Mouse (Mus musculus) left cerebral cortex, adult 2 months (tissue): ENCODE data around the gene Cfi. TPM values are rescaled to one million over a fixed set of nuclear protein-coding genes. Genes with fewer than 3 reads are reported as not detected.

Source experiments
- DNase-seq, 2 experiments: peaks; one replicate each; pipeline ENCODE4 v3.0.0; 2021 to 2022; ENCODE audit warnings: low spot score in 2 of 2, mixed read lengths in 1 of 2; ENCODE audit errors: extremely low spot score in 1 of 2
- H3K27ac ChIP-seq: fragments of 200-600 bp; 2 replicates; pipeline ENCODE4 v1.8.1; 2022
- H3K4me3 ChIP-seq: fragments of 200-600 bp; 2 replicates; pipeline ENCODE4 v1.8.1; 2022
- CTCF ChIP-seq: fragments of 200-600 bp; IDR thresholded peaks from 2 replicates; pipeline ENCODE4 v1.8.1; 2022; ENCODE audit warnings: antibody characterized with exemption, mild to moderate bottlenecking, moderate library complexity
- intact Hi-C: fragments of 180-260 bp; cut with DNase I; formaldehyde crosslinking; loops from one replicate; pipeline ENCODE4 v1.15.1; 2025
- long read RNA-seq, 2 experiments: library from polyadenylated mRNA; stranded (forward); transcript quantifications; one replicate each; pipeline ENCODE4 v2.0.0; 2021; ENCODE audit warnings: borderline mapping rate in 2 of 2
- total RNA-seq, 2 experiments: library from RNA; stranded (reverse); gene quantifications; 2 replicates each; pipeline ENCODE4 v1.2.3; 2021

The Cfi gene
- total RNA-seq: not detected
- long read RNA-seq, experiment 1: 0 reads
- long read RNA-seq, experiment 2: 0 reads

DNA sequence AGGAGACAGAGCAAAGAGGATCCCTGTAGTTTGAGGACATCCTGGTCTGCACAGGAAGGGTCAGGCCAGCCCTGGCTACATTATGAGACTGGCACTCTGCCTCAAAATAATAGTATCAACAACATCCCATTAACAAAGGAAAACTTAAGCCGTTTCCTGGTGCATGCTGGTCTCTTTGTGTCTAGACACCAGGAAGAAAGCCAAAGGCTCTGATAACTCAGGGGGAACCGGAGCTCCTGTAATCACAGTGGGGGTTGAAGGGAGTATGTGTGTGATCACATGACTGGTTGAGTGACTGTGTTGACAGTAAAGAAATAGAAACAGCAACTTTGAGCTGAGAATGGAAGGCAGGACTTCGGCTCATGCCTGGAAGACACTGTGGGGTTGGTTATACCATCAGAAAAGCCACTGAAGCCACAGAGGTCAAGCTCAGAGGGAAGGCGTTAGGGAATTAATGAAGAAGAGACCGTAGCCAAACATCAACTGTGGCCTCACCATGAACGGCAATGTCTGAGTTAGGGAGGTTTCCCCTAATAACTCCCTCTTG is at the start of gene Cfi:
Cfi (plus strand) TSS at position 497 of the 547 bp plus-strand sequence.
- Histone ChIP-seq H3K27ac (no peak within 1 kb of the TSS), H3K4me3 (no peak within 1 kb of the TSS)
- no peak for TF ChIP-seq CTCF
- DNase-seq: no peak
- intact Hi-C loops: no loop called here

GRCm38 (mm10) chr3:129793801-129794200 is 41.9 kb upstream of the Cfi start:
- intact Hi-C loops: no loop called here
- no peak overlapping the region for H3K4me3 ChIP-seq
- TF ChIP-seq CTCF: no peak
- H3K27ac ChIP-seq: no peak overlapping the region
- no peak for DNase-seq

- Histone ChIP-seq H3K4me3 (no peak overlapping the region), H3K27ac (no peak overlapping the region)
- TF ChIP-seq CTCF: no peak
- intact Hi-C loops: no loop called here
- no peak for DNase-seq
Measured at GRCm38 (mm10) chr3:129797341-129797740, 38.3 kb upstream of the Cfi start.

- no peak for TF ChIP-seq CTCF
- no peak for DNase-seq
- intact Hi-C loops: no loop called here
Measured at GRCm38 (mm10) chr3:129798551-129798950, 37.1 kb upstream of the Cfi start.

DNA sequence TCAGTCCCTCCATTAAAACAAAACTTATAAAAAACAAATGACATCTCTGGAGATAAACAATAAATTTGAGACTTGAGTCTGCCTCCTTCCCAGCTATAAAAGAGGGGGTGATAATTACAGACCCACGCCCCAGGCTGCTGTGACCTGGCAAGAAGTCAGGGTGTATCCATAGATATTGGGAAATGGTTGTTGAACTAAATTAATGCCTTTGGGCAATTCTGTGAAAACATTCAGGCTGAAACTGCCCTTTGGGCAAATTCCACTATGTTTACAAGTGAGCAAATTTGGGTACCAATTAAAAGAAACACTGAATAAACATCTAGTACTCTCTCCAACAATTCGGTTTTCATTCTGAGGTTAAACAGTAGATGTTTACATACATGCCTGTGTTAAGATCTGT is 36.7 kb upstream of the Cfi start:
- no peak for TF ChIP-seq CTCF
- Histone ChIP-seq H3K4me3 (no peak overlapping the region), H3K27ac (no peak overlapping the region)
- DNase-seq: no peak
- intact Hi-C loops: no loop called here

More at GRCm38 (mm10) chr3:129798551-129798950, 37.1 kb upstream of the Cfi start:
- Histone ChIP-seq H3K4me3 (no peak overlapping the region), H3K27ac (no peak overlapping the region)

GRCm38 (mm10) chr3:129803765-129804164 is 31.9 kb upstream of the Cfi start, which contains the start of gene Lrit3:
Gene Lrit3 (minus strand): TSS chr3:129804030.
- no peak within 1 kb of the TSS for H3K4me3 ChIP-seq

DNA sequence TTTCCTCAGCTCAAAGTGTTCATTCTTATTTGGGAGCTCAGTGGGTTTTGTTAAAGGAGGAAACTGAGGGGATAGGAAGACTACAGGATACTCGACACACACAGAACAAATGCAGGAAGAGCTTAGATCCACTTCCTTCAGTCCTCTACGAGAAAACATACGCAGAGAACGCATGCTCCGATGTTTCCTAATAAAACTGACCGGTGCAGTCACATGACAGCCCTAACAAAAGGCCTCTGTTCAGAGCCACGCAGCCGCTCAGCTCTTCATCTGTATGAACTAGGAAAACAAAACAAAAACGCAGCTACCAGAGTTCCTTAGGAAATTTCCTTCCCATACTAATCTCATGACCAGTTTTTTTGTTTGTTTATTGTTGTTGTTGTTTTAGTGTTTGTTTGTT is 14.8 kb upstream of the Cfi start:
- TF ChIP-seq CTCF: no peak
- no peak overlapping the region for H3K27ac ChIP-seq
- H3K4me3 ChIP-seq: no peak overlapping the region
- intact Hi-C loops: no loop called here
- DNase-seq: no peak

More at GRCm38 (mm10) chr3:129803765-129804164, 31.9 kb upstream of the Cfi start, which contains the start of gene Lrit3:
- no peak within 1 kb of the TSS for H3K27ac ChIP-seq
- TF ChIP-seq CTCF: no peak
- no peak for DNase-seq
- intact Hi-C loops: no loop called here

- DNase-seq: no peak
- Histone ChIP-seq H3K4me3 (no peak overlapping the region), H3K27ac (no peak overlapping the region)
- TF ChIP-seq CTCF: no peak
- intact Hi-C loops: no loop called here
Measured at GRCm38 (mm10) chr3:129821736-129822135, 13.9 kb upstream of the Cfi start.

- no peak for DNase-seq
- Histone ChIP-seq H3K4me3 (no peak within 1 kb of the TSS), H3K27ac (no peak within 1 kb of the TSS)
- TF ChIP-seq CTCF: no peak
- intact Hi-C loops: no loop called here
Measured at GRCm38 (mm10) chr3:129822206-129822775, 13.4 kb upstream of the Cfi start, which contains the start of gene Rrh. Gene Rrh (minus strand): TSS chr3:129822587.

GRCm38 (mm10) chr3:129823293-129823692 is 12.4 kb upstream of the Cfi start:
- no peak overlapping the region for H3K27ac ChIP-seq
- H3K4me3 ChIP-seq: no peak overlapping the region
- no peak for DNase-seq
- intact Hi-C loops: loop anchor here (1.0 kb wide), 1 partner anchor 256 kb away; no protein-coding TSS in a partner anchor
- TF ChIP-seq CTCF: peak; percentile 78

DNA sequence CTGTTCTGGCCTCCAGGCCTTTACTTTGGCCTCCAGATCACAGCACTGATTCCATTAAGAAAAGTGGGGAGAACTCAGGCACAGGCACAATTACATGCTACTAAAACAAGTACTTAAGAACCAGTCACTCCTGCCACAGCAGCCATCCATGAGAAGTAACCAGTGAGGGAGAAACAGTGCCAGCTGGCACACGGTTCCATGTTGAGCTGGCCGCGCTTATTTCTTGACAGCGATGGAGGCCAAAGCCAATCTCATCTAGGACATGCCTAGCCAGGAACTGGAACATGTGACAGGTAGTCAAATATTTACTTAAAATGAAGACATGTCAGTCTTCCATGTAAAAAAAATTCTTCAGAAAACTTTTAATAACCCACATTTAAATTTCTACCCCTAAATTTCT is 11.5 kb upstream of the Cfi start:
- H3K4me3 ChIP-seq: no peak overlapping the region
- no peak for DNase-seq
- intact Hi-C loops: no loop called here
- no peak overlapping the region for H3K27ac ChIP-seq
- no peak for TF ChIP-seq CTCF

DNA sequence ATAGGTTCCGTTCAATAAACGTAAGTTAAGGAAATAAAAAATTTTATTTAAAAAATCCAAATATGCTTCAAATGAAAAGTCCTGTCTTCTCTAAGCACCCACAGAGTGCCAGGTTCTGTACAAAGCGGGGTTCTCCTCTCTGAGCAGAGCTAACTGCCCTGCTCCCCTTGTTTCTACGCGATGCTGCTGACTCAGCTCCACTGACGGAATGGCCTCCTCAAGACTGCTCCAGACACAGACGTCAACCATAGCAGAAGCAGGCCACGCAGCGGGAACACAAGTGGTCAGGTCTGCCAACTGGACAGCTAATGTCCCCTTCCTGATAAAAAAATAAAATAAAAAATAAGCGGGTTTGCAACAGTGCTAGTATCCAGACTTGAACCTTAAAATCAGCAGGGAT is 10.8 kb upstream of the Cfi start:
- DNase-seq: no peak
- Histone ChIP-seq H3K27ac (no peak overlapping the region), H3K4me3 (no peak overlapping the region)
- TF ChIP-seq CTCF: no peak
- intact Hi-C loops: loop anchor here (5.0 kb wide), 1 partner anchor 98 kb away; no protein-coding TSS in a partner anchor

- TF ChIP-seq CTCF: no peak
- no peak overlapping the region for H3K4me3 ChIP-seq
- H3K27ac ChIP-seq: no peak overlapping the region
- intact Hi-C loops: loop anchor here (5.0 kb wide), 1 partner anchor 99 kb away; no protein-coding TSS in a partner anchor
- no peak for DNase-seq
Measured at GRCm38 (mm10) chr3:129826691-129827090, 9.0 kb upstream of the Cfi start.
